Mouse (Mus musculus): Measurements from ENCODE around the gene Olfr65.

DNA sequence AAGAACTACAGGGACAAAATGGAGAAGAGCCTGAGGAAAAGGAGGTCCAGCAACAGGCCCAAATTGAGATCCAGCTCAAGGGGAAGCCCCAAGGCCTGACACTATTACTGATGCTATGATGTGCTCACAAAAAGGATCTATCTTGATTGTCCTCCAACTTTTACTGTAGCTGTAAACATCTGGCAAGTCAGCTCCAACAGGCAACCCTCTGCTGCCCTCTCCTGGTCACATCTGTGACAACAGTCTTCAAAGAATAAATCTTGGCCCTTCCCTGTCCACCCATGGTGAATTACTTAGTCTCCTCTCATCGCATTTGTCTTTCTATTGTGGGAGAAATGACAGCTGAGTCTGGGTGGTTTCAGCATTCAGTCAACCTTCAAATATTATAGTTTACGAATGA lies 39.4 kb downstream of the Olfr65 start:
- TF ChIP-seq POLR2A (IDR thresholded peaks at IDR 0.05; ENCODE audit: low read depth, low read length) (no peak), CTCF (conservative IDR thresholded peaks at IDR 0.05; ENCODE audit: insufficient read depth, insufficient read length, low read depth, low read length) (peak; percentile 70)

All from kidney, adult 2 months (tissue).